Mouse (Mus musculus) embryonic fibroblast, embryonic 13.5 days (primary cell): ENCODE results near the gene Romo1.

Experiments
- CTCF ChIP-seq: IDR thresholded peaks from 2 replicates; pipeline ENCODE4 v1.5.1; 2011; ENCODE audit warnings: mild to moderate bottlenecking, control low read depth, low read length, moderate library complexity, borderline replicate concordance; ENCODE audit not compliant: insufficient read depth
- POLR2A ChIP-seq: IDR thresholded peaks from 2 replicates; pipeline ENCODE4 v1.6.1; 2011; ENCODE audit warnings: low read depth, mild to moderate bottlenecking, control low read depth, low read length, moderate library complexity

- TF ChIP-seq CTCF (no peak), POLR2A (no peak)
Observed at GRCm38 (mm10) chr2:156166557-156166956, 22.7 kb downstream of the Romo1 start.
